Mouse (Mus musculus) stomach, embryonic 16.5 days (tissue): ENCODE results near the gene Msi2. TPM values are rescaled to one million over a fixed set of nuclear protein-coding genes. Genes with fewer than 3 reads are reported as not detected.

Experiments used
- ATAC-seq: fragments of 200-750 bp; cut with Nextera tagmentation; 2 replicates; pipeline ENCODE4 v1.8.0; 2017; ENCODE audit warnings: moderate number of reproducible peaks, moderate TSS enrichment; ENCODE audit not compliant: insufficient read depth, low FRiP score
- H3K27ac ChIP-seq: fragments of 300-500 bp; sonication (generic); 2 replicates; pipeline ENCODE4 v1.5.1; 2014; ENCODE audit warnings: low read length
- H3K27me3 ChIP-seq: fragments of 300-500 bp; sonication (generic); 2 replicates; pipeline ENCODE4 v1.6.1; 2014; ENCODE audit warnings: low read length, control low read depth, mixed read lengths; ENCODE audit not compliant: control insufficient read depth, insufficient read depth
- H3K36me3 ChIP-seq: fragments of 300-500 bp; sonication (generic); 2 replicates; pipeline ENCODE4 v1.6.1; 2014; ENCODE audit warnings: low read length; ENCODE audit not compliant: control insufficient read depth, insufficient read depth
- H3K4me1 ChIP-seq: fragments of 300-500 bp; sonication (generic); 2 replicates; pipeline ENCODE4 v1.6.1; 2014; ENCODE audit warnings: low read length, control low read depth, mixed read lengths; ENCODE audit not compliant: control insufficient read depth, insufficient read depth
- H3K4me2 ChIP-seq: fragments of 300-500 bp; sonication (generic); 2 replicates; pipeline ENCODE4 v1.6.1; 2014; ENCODE audit warnings: low read depth, low read length, mixed read lengths
- H3K4me3 ChIP-seq: fragments of 300-500 bp; sonication (generic); replicated peaks from 2 replicates; pipeline ENCODE4 v1.5.1; 2014; ENCODE audit warnings: mild to moderate bottlenecking, low read length
- H3K9ac ChIP-seq: fragments of 300-500 bp; sonication (generic); 2 replicates; pipeline ENCODE4 v1.6.1; 2014; ENCODE audit warnings: low read length
- H3K9me3 ChIP-seq: fragments of 300-500 bp; sonication (generic); replicated peaks from 2 replicates; pipeline ENCODE4 v1.6.1; 2016; ENCODE audit warnings: low read length, control low read depth; ENCODE audit not compliant: control insufficient read depth
- WGBS: fragments of 180-500 bp; shearing (Covaris S2); extraction: QIAGEN DNeasy Blood & Tissue Kit; methylation state at CpG from one replicate; pipeline ENCODE4 v1.1.7; 2014; 5-methylcytosine and 5-hydroxymethylcytosine counted together
- polyA plus RNA-seq: library from polyadenylated mRNA; unstranded; fragments of >200 nt; fragmentation: Nextera tagmentation; extraction: Ambion mirVana; gene quantifications from 2 replicates; pipeline ENCODE4 v1.2.1, GENCODE M21; 2015

Msi2 gene
- polyA plus RNA-seq, 1 experiment from 2014 or later, result 11.7 TPM

GRCm38 (mm10) chr11:88379635-88380034, 338.7 kb downstream of the Msi2 start:
- Histone ChIP-seq H3K4me1 (no peaks in the 10 kb centered on the region), H3K9ac (no peak overlapping the region), H3K9me3 (no peaks in the 10 kb centered on the region), H3K36me3 (no peaks in the 10 kb centered on the region), H3K27me3 (no peaks in the 10 kb centered on the region), H3K27ac (no peak overlapping the region), H3K4me2 (no peak overlapping the region), H3K4me3 (no peak overlapping the region)
- ATAC-seq, result no peak
- WGBS, result 65% methylated on average over 2 of the region's 2 CpGs

- no peak overlapping the region for H3K27ac ChIP-seq
- H3K9me3 ChIP-seq, result no peaks in the 10 kb centered on the region
- no peaks in the 10 kb centered on the region for H3K36me3 ChIP-seq
- H3K4me1 ChIP-seq, result no peaks in the 10 kb centered on the region
- no peak overlapping the region for H3K9ac ChIP-seq
- no peaks in the 10 kb centered on the region for H3K27me3 ChIP-seq
- 49% methylated on average over 9 of the region's 9 CpGs for WGBS
- no peak overlapping the region for H3K4me3 ChIP-seq
- no peak overlapping the region for H3K4me2 ChIP-seq
- peak; percentile 35; the same call in 1 of the 2 replicates for ATAC-seq
Observed at GRCm38 (mm10) chr11:88378686-88379339, 339.5 kb downstream of the Msi2 start.

GRCm38 (mm10) chr11:88372589-88372988, 345.7 kb downstream of the Msi2 start:
- 80% methylated on average over 4 of the region's 4 CpGs for WGBS
- Histone ChIP-seq H3K4me3 (no peak overlapping the region), H3K9me3 (no peaks in the 10 kb centered on the region), H3K4me2 (no peak overlapping the region), H3K36me3 (no peaks in the 10 kb centered on the region), H3K27ac (no peak overlapping the region), H3K4me1 (no peaks in the 10 kb centered on the region), H3K9ac (no peak overlapping the region), H3K27me3 (no peaks in the 10 kb centered on the region)
- ATAC-seq, result no peak

GRCm38 (mm10) chr11:88369898-88370297, 348.4 kb downstream of the Msi2 start:
- Histone ChIP-seq H3K4me2 (no peak overlapping the region), H3K9ac (no peak overlapping the region), H3K4me3 (no peak overlapping the region), H3K9me3 (no peaks in the 10 kb centered on the region), H3K27ac (no peak overlapping the region), H3K36me3 (no peaks in the 10 kb centered on the region), H3K27me3 (no peaks in the 10 kb centered on the region), H3K4me1 (no peaks in the 10 kb centered on the region)
- 61% methylated on average over 3 of the region's 3 CpGs for WGBS
- ATAC-seq, result no peak

- H3K4me2 ChIP-seq, result no peak overlapping the region
- WGBS, result 81% methylated on average over 4 of the region's 4 CpGs
- ATAC-seq, result no peak
- no peaks in the 10 kb centered on the region for H3K27me3 ChIP-seq
- no peak overlapping the region for H3K9ac ChIP-seq
- H3K4me3 ChIP-seq, result no peak overlapping the region
- no peaks in the 10 kb centered on the region for H3K36me3 ChIP-seq
- H3K9me3 ChIP-seq, result no peaks in the 10 kb centered on the region
- H3K4me1 ChIP-seq, result no peaks in the 10 kb centered on the region
- H3K27ac ChIP-seq, result no peak overlapping the region
Observed at GRCm38 (mm10) chr11:88367501-88367900, 350.8 kb downstream of the Msi2 start.

GRCm38 (mm10) chr11:88365914-88366540, 352.3 kb downstream of the Msi2 start:
- no peak overlapping the region for H3K4me3 ChIP-seq
- ATAC-seq, result no peak
- no peaks in the 10 kb centered on the region for H3K27me3 ChIP-seq
- H3K9me3 ChIP-seq, result no peaks in the 10 kb centered on the region
- H3K36me3 ChIP-seq, result no peaks in the 10 kb centered on the region
- H3K9ac ChIP-seq, result no peak overlapping the region
- WGBS, result 75% methylated on average over 2 of the region's 2 CpGs
- no peak overlapping the region for H3K4me2 ChIP-seq
- peak overlapping the region; percentile 35; the same call in 1 of the 2 replicates for H3K27ac ChIP-seq
- no peaks in the 10 kb centered on the region for H3K4me1 ChIP-seq

- WGBS, result 90% methylated on average over 3 of the region's 3 CpGs
- H3K27me3 ChIP-seq, result no peaks in the 10 kb centered on the region
- no peak overlapping the region for H3K27ac ChIP-seq
- H3K4me1 ChIP-seq, result 0 out of 2 replicates have a peak, but pooled peaks cover 2% of the 10 kb centered on the region
- H3K4me2 ChIP-seq, result no peak overlapping the region
- no peaks in the 10 kb centered on the region for H3K36me3 ChIP-seq
- no peak overlapping the region for H3K4me3 ChIP-seq
- H3K9ac ChIP-seq, result no peak overlapping the region
- H3K9me3 ChIP-seq, result no peaks in the 10 kb centered on the region
- ATAC-seq, result no peak
Observed at GRCm38 (mm10) chr11:88364231-88364630, 354.1 kb downstream of the Msi2 start.

DNA sequence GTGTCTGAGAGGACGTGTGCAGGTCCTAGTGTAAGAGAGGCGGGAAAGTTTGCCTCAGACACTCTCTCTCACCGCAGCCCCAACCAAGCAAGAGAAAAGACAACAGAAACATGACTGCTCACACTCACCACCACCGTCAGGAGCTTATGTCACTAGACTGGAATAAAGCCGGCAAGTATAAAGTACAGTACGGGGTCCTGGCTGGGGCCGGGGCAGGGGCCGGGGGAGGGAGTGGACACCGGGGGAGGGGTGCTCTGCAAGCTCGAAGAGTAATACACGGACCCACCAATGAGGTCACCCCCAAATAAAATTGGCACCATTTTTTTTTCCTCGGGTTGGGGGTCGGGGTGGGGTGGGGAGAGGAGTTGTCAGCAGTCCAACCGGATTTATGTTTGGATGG, 354.8 kb downstream of the Msi2 start:
- no peak overlapping the region for H3K4me2 ChIP-seq
- 59% methylated on average over 14 of the region's 14 CpGs for WGBS

GRCm38 (mm10) chr11:88359736-88360135, 358.6 kb downstream of the Msi2 start:
- no peak overlapping the region for H3K4me2 ChIP-seq
- H3K27ac ChIP-seq, result no peak overlapping the region
- no peaks in the 10 kb centered on the region for H3K9me3 ChIP-seq
- 0 out of 2 replicates have a peak, but pooled peaks cover 3% of the 10 kb centered on the region for H3K36me3 ChIP-seq
- no peak for ATAC-seq
- H3K27me3 ChIP-seq, result no peaks in the 10 kb centered on the region
- 0 out of 2 replicates have a peak, but pooled peaks cover 7% of the 10 kb centered on the region for H3K4me1 ChIP-seq
- 72% methylated on average over 7 of the region's 7 CpGs for WGBS
- no peak overlapping the region for H3K4me3 ChIP-seq
- no peak overlapping the region for H3K9ac ChIP-seq

More for the DNA sequence above, 354.8 kb downstream of the Msi2 start:
- Histone ChIP-seq H3K27me3 (no peaks in the 10 kb centered on the region), H3K27ac (no peak overlapping the region), H3K9me3 (no peaks in the 10 kb centered on the region), H3K9ac (no peak overlapping the region), H3K36me3 (no peaks in the 10 kb centered on the region), H3K4me1 (0 out of 2 replicates have a peak, but pooled peaks cover 2% of the 10 kb centered on the region), H3K4me3 (no peak overlapping the region)
- ATAC-seq, result no peak
